In the genomic region with DNA sequence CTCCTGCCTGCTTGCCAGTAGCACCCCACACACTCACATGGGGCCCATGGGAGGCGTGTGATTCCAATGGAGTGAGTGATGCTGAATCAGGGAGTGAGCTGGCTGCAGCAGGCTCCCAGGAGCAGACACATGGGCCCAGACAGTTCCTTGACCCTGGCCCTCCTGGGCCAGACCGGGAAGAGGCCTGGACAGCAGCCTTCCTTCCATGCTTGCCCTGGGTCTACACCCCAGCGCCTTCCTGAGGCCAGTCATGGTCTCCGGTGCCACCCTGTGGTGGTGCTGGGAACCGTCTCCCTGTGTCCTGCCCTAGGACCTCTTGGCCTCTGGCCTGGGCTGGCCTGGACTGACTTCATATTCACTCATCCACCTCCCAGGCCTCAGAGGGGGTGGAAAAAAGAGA, we compare ENCODE assay signal across 8 mouse cellular contexts. TPM values are rescaled to one million over a fixed set of nuclear protein-coding genes. Genes with fewer than 3 reads are reported as not detected.
A peak's percentile ranks its signal among the peaks of the same experiment; 100 is the strongest.
DNase-seq lines count a peak whose midpoint lies in the region; ATAC-seq and TF ChIP-seq lines count a peak whose summit lies in the region.

No protein-coding gene starts in this region.

- H3K4me3 ChIP-seq in embryonic facial prominence, embryonic 11.5 days (ENCODE audit: low read depth, low read length) = no peak overlapping the region
- H3K4me3 ChIP-seq in heart, embryonic 14.5 days (ENCODE audit: control insufficient read depth in 1 of 2, insufficient read depth in 1 of 2, low read depth in 1 of 2, low read length in 2 of 2) = no peak overlapping the region
- H3K4me3 ChIP-seq in liver, postnatal 0 days (ENCODE audit: low read depth, low read length) = no peak overlapping the region

- H3K4me2 ChIP-seq in embryonic facial prominence, embryonic 11.5 days (ENCODE audit: low read depth, low read length) = no peak overlapping the region
- H3K4me2 ChIP-seq in heart, embryonic 14.5 days (ENCODE audit: low read length) = no peak overlapping the region
- no peak overlapping the region for H3K4me2 ChIP-seq in liver, postnatal 0 days (ENCODE audit: low read depth, low read length)

- WGBS in embryonic facial prominence, embryonic 11.5 days = 37% methylated on average over 5 of the region's 5 CpGs
- WGBS in heart, embryonic 14.5 days = 36% methylated on average over 5 of the region's 5 CpGs
- 37% methylated on average over 5 of the region's 5 CpGs for WGBS in liver, postnatal 0 days (ENCODE audit: insufficient replicate concordance)

- H3K9ac ChIP-seq in embryonic facial prominence, embryonic 11.5 days (replicated peaks; ENCODE audit: low read length) = 0 out of 2 replicates have a peak overlapping the region, but pooled peaks have one; percentile 2
- H3K9ac ChIP-seq in heart, embryonic 14.5 days (ENCODE audit: low read length) = no peak overlapping the region
- H3K9ac ChIP-seq in liver, postnatal 0 days (replicated peaks) = no peak overlapping the region

- no peak for TF ChIP-seq EP300 in liver, postnatal 0 days (IDR thresholded peaks at IDR 0.05; ENCODE audit: low read depth)

- no peak overlapping the region for H3K27ac ChIP-seq in embryonic facial prominence, embryonic 11.5 days (replicated peaks; ENCODE audit: low read depth, low read length)
- H3K27ac ChIP-seq in heart, embryonic 14.5 days (replicated peaks in 1 of 2; ENCODE audit: control insufficient read depth in 1 of 2, insufficient read depth in 1 of 2, low read depth in 2 of 2, low read length in 2 of 2) = no peak overlapping the region
- no peak overlapping the region for H3K27ac ChIP-seq in liver, postnatal 0 days (ENCODE audit: low read depth)

- peak; percentile 91 for TF ChIP-seq CTCF in liver, postnatal 0 days (IDR thresholded peaks at IDR 0.05; ENCODE audit: low read depth)

- ATAC-seq in embryonic facial prominence, embryonic 11.5 days (replicated peaks; ENCODE audit: insufficient number of reproducible peaks, low FRiP score, low TSS enrichment, low read depth) = 0 out of 2 replicates have a peak, but pooled peaks have one; percentile 9
- peak; percentile 62; the same call in 1 of the 2 replicates for ATAC-seq in heart, embryonic 14.5 days (ENCODE audit: insufficient number of reproducible peaks, insufficient read depth, low FRiP score, low read depth)
- peak; percentile 79 for ATAC-seq in liver, postnatal 0 days

- no peaks in the 10 kb centered on the region for H3K4me1 ChIP-seq in embryonic facial prominence, embryonic 11.5 days (ENCODE audit: control insufficient read depth, insufficient read depth, low read length)
- H3K4me1 ChIP-seq in heart, embryonic 14.5 days (ENCODE audit: control insufficient read depth in 2 of 2, insufficient read depth in 2 of 2, low read length in 2 of 2) = peaks cover 2 to 4% of the 10 kb centered on the region in 2 experiments; a peak in 2 of 4 replicates
- H3K4me1 ChIP-seq in liver, postnatal 0 days (ENCODE audit: insufficient read depth) = no peaks in the 10 kb centered on the region

- H3K36me3 ChIP-seq in embryonic facial prominence, embryonic 11.5 days (replicated peaks; ENCODE audit: control insufficient read depth, insufficient read depth, low read depth, low read length) = no peaks in the 10 kb centered on the region
- no peaks in the 10 kb centered on the region for H3K36me3 ChIP-seq in heart, embryonic 14.5 days (ENCODE audit: control insufficient read depth, insufficient read depth, low read length)
- 0 out of 2 replicates have a peak, but pooled peaks cover 4% of the 10 kb centered on the region for H3K36me3 ChIP-seq in liver, postnatal 0 days (replicated peaks; ENCODE audit: insufficient read depth, low read length)

- H3K9me3 ChIP-seq in embryonic facial prominence, embryonic 11.5 days (replicated peaks; ENCODE audit: control insufficient read depth, low read length) = no peaks in the 10 kb centered on the region
- no peaks in the 10 kb centered on the region for H3K9me3 ChIP-seq in heart, embryonic 14.5 days (ENCODE audit: control insufficient read depth, low read length)
- no peaks in the 10 kb centered on the region for H3K9me3 ChIP-seq in liver, postnatal 0 days (ENCODE audit: low read length)

- peak; percentile 28 for DNase-seq in CD4-positive helper T cell, adult 2 months (ENCODE audit: low read depth, low spot score)
- DNase-seq in adrenal gland, postnatal 10 days = peak; percentile 88
- DNase-seq in embryonic facial prominence, embryonic 11.5 days (ENCODE audit: low spot score) = peak; percentile 62
- peak; percentile 81 for DNase-seq in kidney, postnatal 10 days
- DNase-seq in liver, postnatal 0 days = peak; percentile 75
- DNase-seq in ovary, postnatal 14 days (ENCODE audit: low spot score) = peak; percentile 63
- DNase-seq in urinary bladder, postnatal 4 days (ENCODE audit: low spot score in 2 of 2) = peak; percentile 69 to 76

- H3K27me3 ChIP-seq in embryonic facial prominence, embryonic 11.5 days (ENCODE audit: control insufficient read depth, insufficient read depth, low read length) = no peaks in the 10 kb centered on the region
- no peaks in the 10 kb centered on the region for H3K27me3 ChIP-seq in heart, embryonic 14.5 days (ENCODE audit: control insufficient read depth, insufficient read depth, low read length)
- no peaks in the 10 kb centered on the region for H3K27me3 ChIP-seq in liver, postnatal 0 days (ENCODE audit: insufficient read depth, low read length)

RNA-seq across cellular contexts. Expression of a gene that starts 58.1 kb away (rescaled TPM):
- 10 to 100 TPM; 18.2 to 21.7 TPM for total RNA-seq in adrenal gland, postnatal 10 days (2021)
- polyA plus RNA-seq in embryonic facial prominence, embryonic 11.5 days (2014; fragmentation: Nextera tagmentation; extraction: Ambion mirVana) = 4.8 and 5.3 TPM in 2 replicates
- 1.5 and 1.9 TPM in 2 replicates for polyA plus RNA-seq in heart, embryonic 14.5 days (2014; fragmentation: Nextera tagmentation; extraction: Ambion mirVana)
- 4.0 and 4.1 TPM in 2 replicates for polyA plus RNA-seq in liver, postnatal 0 days (2015; fragmentation: Nextera tagmentation; extraction: Ambion mirVana)

Comparison
In these comparisons a context has a peak if more than half of its experiments do, and no peak if none do; other contexts are left out.
1. DNase-seq: peak in every context shown above with its lines; median percentile 88 in adrenal gland, postnatal 10 days; 81 in kidney, postnatal 10 days; 75 in liver, postnatal 0 days; 72 in urinary bladder, postnatal 4 days; 63 in ovary, postnatal 14 days; 62 in embryonic facial prominence, embryonic 11.5 days; 28 in CD4-positive helper T cell, adult 2 months.
2. ATAC-seq: peak in every context shown above with its lines; median percentile 79 in liver, postnatal 0 days; 62 in heart, embryonic 14.5 days; 9 in embryonic facial prominence, embryonic 11.5 days.